8 mouse cellular contexts compared by ENCODE assay signal in the genomic region with DNA sequence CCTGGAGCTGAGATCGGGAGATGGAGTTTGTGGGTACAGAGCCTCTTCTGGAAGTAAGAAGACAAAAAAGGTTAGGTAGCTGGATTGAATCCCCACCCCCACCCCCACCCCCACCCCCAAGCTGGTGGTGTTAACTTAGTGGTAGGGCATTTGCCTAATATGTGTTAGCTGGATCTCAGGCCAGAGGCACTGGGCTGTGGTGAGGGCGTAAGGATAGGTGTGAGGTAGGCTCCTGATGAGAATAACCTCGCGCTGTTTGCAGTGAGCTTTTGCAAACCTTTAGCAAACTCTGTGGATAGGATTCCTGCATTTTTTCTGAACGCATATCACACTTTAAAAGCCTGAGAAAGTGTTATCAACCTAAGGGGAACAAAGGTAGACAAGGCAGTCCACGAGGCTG.
DNase-seq lines count a peak whose midpoint lies in the region; ATAC-seq and TF ChIP-seq lines count a peak whose summit lies in the region.

No protein-coding gene starts in this region.

- peaks cover 31% of the 10 kb centered on the region for H3K4me1 ChIP-seq in lung, adult 2 months (ENCODE audit: control insufficient read depth, insufficient read depth, low read length)
- peaks cover 12% of the 10 kb centered on the region for H3K4me1 ChIP-seq in forebrain, embryonic 14.5 days (ENCODE audit: control insufficient read depth, insufficient read depth, low read length)
- H3K4me1 ChIP-seq in limb, embryonic 13.5 days = peaks cover 30% of the 10 kb centered on the region
- H3K4me1 ChIP-seq in neural tube, embryonic 15.5 days = peaks cover 16% of the 10 kb centered on the region

- peak overlapping the region; percentile 50 for H3K4me2 ChIP-seq in forebrain, embryonic 14.5 days (ENCODE audit: low read length)
- peak overlapping the region; percentile 61 for H3K4me2 ChIP-seq in limb, embryonic 13.5 days (replicated peaks)
- H3K4me2 ChIP-seq in neural tube, embryonic 15.5 days = peak overlapping the region; percentile 56

- no peak for TF ChIP-seq POLR2A in lung, adult 2 months (IDR thresholded peaks at IDR 0.05; ENCODE audit: borderline replicate concordance, extremely low read depth, low read depth, low read length)

- intact Hi-C loops in left cerebral cortex, postnatal 36 days (cut with DNase I) = no loop called here

- 25% methylated on average over 6 of the region's 6 CpGs for WGBS in lung, adult 2 months
- 17% methylated on average over 6 of the region's 6 CpGs for WGBS in forebrain, embryonic 14.5 days
- WGBS in limb, embryonic 13.5 days = 19% methylated on average over 6 of the region's 6 CpGs
- WGBS in neural tube, embryonic 15.5 days = 24% methylated on average over 6 of the region's 6 CpGs

- no peak overlapping the region for H3K9ac ChIP-seq in forebrain, embryonic 14.5 days (ENCODE audit: low read length)
- peak overlapping the region; percentile 53 for H3K9ac ChIP-seq in limb, embryonic 13.5 days
- H3K9ac ChIP-seq in neural tube, embryonic 15.5 days (replicated peaks) = no peak overlapping the region

- no peaks in the 10 kb centered on the region for H3K36me3 ChIP-seq in forebrain, embryonic 14.5 days (ENCODE audit: control insufficient read depth, insufficient read depth, low read length)
- no peaks in the 10 kb centered on the region for H3K36me3 ChIP-seq in limb, embryonic 13.5 days
- no peaks in the 10 kb centered on the region for H3K36me3 ChIP-seq in neural tube, embryonic 15.5 days

- H3K27ac ChIP-seq in forebrain, embryonic 14.5 days (ENCODE audit: low read depth, low read length) = no peak overlapping the region
- H3K27ac ChIP-seq in limb, embryonic 13.5 days = peak overlapping the region; percentile 77; the same call in 1 of the 2 replicates
- H3K27ac ChIP-seq in neural tube, embryonic 15.5 days (replicated peaks) = no peak overlapping the region

- H3K9me3 ChIP-seq in forebrain, embryonic 14.5 days (replicated peaks; ENCODE audit: control insufficient read depth, low read length) = no peaks in the 10 kb centered on the region
- no peaks in the 10 kb centered on the region for H3K9me3 ChIP-seq in limb, embryonic 13.5 days
- H3K9me3 ChIP-seq in neural tube, embryonic 15.5 days (replicated peaks) = no peaks in the 10 kb centered on the region

- no peaks in the 10 kb centered on the region for H3K27me3 ChIP-seq in forebrain, embryonic 14.5 days (replicated peaks; ENCODE audit: control insufficient read depth, insufficient read depth, low read length)
- H3K27me3 ChIP-seq in limb, embryonic 13.5 days = no peaks in the 10 kb centered on the region
- H3K27me3 ChIP-seq in neural tube, embryonic 15.5 days (replicated peaks) = peaks cover 6% of the 10 kb centered on the region; the same call in 1 of the 2 replicates

- ATAC-seq in forebrain, embryonic 14.5 days = peak; percentile 29; the same call in 1 of the 2 replicates
- ATAC-seq in limb, embryonic 13.5 days (ENCODE audit: low FRiP score, low read depth) = peak; percentile 57
- ATAC-seq in neural tube, embryonic 15.5 days (ENCODE audit: low FRiP score) = no peak

- H3K4me3 ChIP-seq in lung, adult 2 months (replicated peaks; ENCODE audit: extremely low read depth, low read depth, low read length) = no peak overlapping the region
- H3K4me3 ChIP-seq in forebrain, embryonic 14.5 days (ENCODE audit: low read depth, low read length) = peak overlapping the region; percentile 15
- peak overlapping the region; percentile 34 for H3K4me3 ChIP-seq in limb, embryonic 13.5 days
- peak overlapping the region; percentile 23; the same call in 1 of the 2 replicates for H3K4me3 ChIP-seq in neural tube, embryonic 15.5 days (replicated peaks)

- peak; percentile 29 for DNase-seq in lung, adult 2 months
- no peak for DNase-seq in lung, postnatal 25 days (ENCODE audit: low spot score)
- no peak for DNase-seq in forebrain, embryonic 14.5 days (ENCODE audit: low spot score)
- DNase-seq in gastrocnemius, postnatal 25 days = no peak
- DNase-seq in left cerebral cortex, adult 11 months (ENCODE audit: low spot score) = no peak
- no peak for DNase-seq in left cerebral cortex, postnatal 36 days (ENCODE audit: low spot score in 2 of 2)

- TF ChIP-seq CTCF in lung, adult 2 months (IDR thresholded peaks at IDR 0.05; ENCODE audit: insufficient read depth, low read length) = no peak
